Mouse (Mus musculus): Measurements from ENCODE around the gene Gm4131.

DNA sequence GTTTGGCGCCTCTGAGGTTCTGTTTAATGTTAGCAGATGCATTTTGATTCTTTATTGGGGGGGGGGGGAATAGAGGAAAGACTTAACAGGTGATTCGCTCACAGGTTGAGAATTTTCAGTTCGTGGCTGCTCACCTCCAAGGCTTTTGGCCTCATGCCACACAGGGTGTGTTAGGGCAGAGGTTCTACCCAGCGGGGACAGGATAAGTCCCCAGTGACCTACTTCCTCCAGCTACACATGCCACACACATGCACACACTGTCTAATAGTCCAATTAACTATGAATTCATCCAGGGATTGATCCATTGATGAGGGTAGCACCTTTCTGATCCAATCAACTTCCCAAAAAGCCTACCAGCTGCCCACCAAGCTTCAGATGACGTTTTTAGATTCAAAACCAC lies 12.9 kb downstream of the Gm4131 start:
- no peak for TF ChIP-seq EP300 (IDR thresholded peaks at IDR 0.05)
- TF ChIP-seq CTCF (IDR thresholded peaks at IDR 0.05): no peak

Data from lung, postnatal 0 days (tissue).